Mouse (Mus musculus) liver, embryonic 11.5 days (tissue): Measurements from ENCODE around the gene Cphx1. TPM values are rescaled to one million over a fixed set of nuclear protein-coding genes. Genes with fewer than 3 reads are reported as not detected.
"Not testable (repeated sequence)": the region's sequence is repeated elsewhere in the genome, so short reads cannot be mapped to it uniquely, and the experiment has no call there.

ENCODE experiments used
- ATAC-seq: fragments of 200-750 bp; cut with Nextera tagmentation; replicated peaks from 2 replicates; pipeline ENCODE4 v1.8.0; 2017; ENCODE audit warnings: moderate number of reproducible peaks, mild to moderate bottlenecking, moderate TSS enrichment, moderate library complexity; ENCODE audit not compliant: low FRiP score
- DNase-seq: peaks from one replicate; pipeline ENCODE4 v3.0.0-alpha.2; 2017; ENCODE audit warnings: low spot score
- H3K27ac ChIP-seq: fragments of 300-500 bp; sonication (generic); 2 replicates; pipeline ENCODE4 v1.5.1; 2014; ENCODE audit warnings: mild to moderate bottlenecking, low read depth, low read length, control low read depth
- H3K27me3 ChIP-seq: fragments of 300-500 bp; sonication (generic); replicated peaks from 2 replicates; pipeline ENCODE4 v1.6.1; 2014; ENCODE audit warnings: low read length, mixed read lengths; ENCODE audit not compliant: control insufficient read depth, insufficient read depth
- H3K36me3 ChIP-seq: fragments of 300-500 bp; sonication (generic); 2 replicates; pipeline ENCODE4 v1.6.1; 2014; ENCODE audit warnings: mild to moderate bottlenecking, low read length, moderate library complexity, mixed read lengths; ENCODE audit not compliant: control insufficient read depth, insufficient read depth
- H3K4me1 ChIP-seq: fragments of 300-500 bp; sonication (generic); replicated peaks from 2 replicates; pipeline ENCODE4 v1.6.1; 2014; ENCODE audit warnings: low read length, mixed read lengths; ENCODE audit not compliant: control insufficient read depth, insufficient read depth
- H3K4me2 ChIP-seq: fragments of 300-500 bp; sonication (generic); 2 replicates; pipeline ENCODE4 v1.6.1; 2014; ENCODE audit warnings: mild to moderate bottlenecking, control low read depth, moderate library complexity
- H3K4me3 ChIP-seq: fragments of 300-500 bp; sonication (generic); 2 replicates; pipeline ENCODE4 v1.5.1; 2014; ENCODE audit warnings: low read depth, low read length, control low read depth
- H3K9ac ChIP-seq: fragments of 300-500 bp; sonication (generic); 2 replicates; pipeline ENCODE4 v1.6.1; 2014; ENCODE audit warnings: low read depth, low read length, control low read depth
- H3K9me3 ChIP-seq: fragments of 300-500 bp; sonication (generic); 2 replicates; pipeline ENCODE4 v1.6.1; 2016; ENCODE audit warnings: low read length, inconsistent platforms, mixed read lengths; ENCODE audit not compliant: control insufficient read depth
- WGBS: fragments of 180-500 bp; shearing (Covaris S2); extraction: QIAGEN DNeasy Blood & Tissue Kit; methylation state at CpG from one replicate; pipeline ENCODE4 v1.1.7; 2014; 5-methylcytosine and 5-hydroxymethylcytosine counted together
- polyA plus RNA-seq: library from polyadenylated mRNA; unstranded; fragments of >200 nt; fragmentation: Nextera tagmentation; extraction: Ambion mirVana; gene quantifications from 2 replicates; pipeline ENCODE4 v1.2.1, GENCODE M21; 2014

The Cphx1 gene
- polyA plus RNA-seq, 1 experiment from 2014 or later: 0.14 TPM

- H3K27ac ChIP-seq, H3K27me3 ChIP-seq, H3K4me2 ChIP-seq, H3K4me3 ChIP-seq, H3K9me3 ChIP-seq, H3K9ac ChIP-seq, H3K36me3 ChIP-seq, H3K4me1 ChIP-seq, DNase-seq: not testable (repeated sequence)
- ATAC-seq: peak; percentile 80
- WGBS: no CpG with 5 or more reads among the region's 10 CpGs
These were observed 10.6 kb upstream of the Cphx1 start, which contains the start of gene Tmem254a for GRCm38 (mm10) chr14:25927562-25927881. Gene Tmem254a (minus strand): TSS chr14:25927672.

DNA sequence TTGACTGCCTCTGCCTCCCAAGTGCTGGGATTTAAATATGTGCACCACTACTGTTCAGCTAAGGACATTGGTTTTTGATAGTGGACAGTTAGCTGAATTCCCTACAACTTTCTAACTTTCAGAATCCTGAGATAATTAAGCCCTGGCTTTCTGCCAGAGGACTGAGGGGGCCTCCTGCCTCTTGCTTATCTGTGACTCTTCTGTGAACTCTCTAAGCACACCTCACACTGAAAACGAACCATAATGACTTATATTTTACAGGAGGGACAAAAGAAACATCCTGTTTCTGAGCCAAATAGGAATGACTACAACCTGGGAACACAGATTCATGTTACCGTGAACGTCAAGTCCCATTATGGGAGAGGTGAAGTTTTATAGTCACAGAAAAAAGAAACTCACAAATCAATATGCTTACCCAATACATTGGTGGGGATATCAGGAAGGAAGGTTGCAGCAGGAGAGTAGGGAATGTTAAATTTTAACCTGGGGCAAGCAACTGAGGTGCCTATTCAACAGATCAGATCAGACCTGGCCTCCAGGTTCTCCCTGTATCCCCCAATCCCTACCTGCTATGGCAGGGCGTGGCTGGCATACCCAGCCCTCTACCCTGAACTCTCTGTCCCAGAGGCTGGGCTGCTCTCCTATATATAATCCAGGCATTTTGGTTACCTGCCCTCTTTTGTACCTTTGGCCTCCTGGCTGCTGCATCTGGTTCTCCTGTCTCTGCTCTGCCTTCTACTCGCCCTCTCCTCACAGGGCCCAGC lies 1.1 kb upstream of the Cphx1 start:
- H3K27me3 ChIP-seq, H3K36me3 ChIP-seq, H3K27ac ChIP-seq, H3K4me3 ChIP-seq, H3K9me3 ChIP-seq, DNase-seq, H3K4me1 ChIP-seq, H3K4me2 ChIP-seq, ATAC-seq, H3K9ac ChIP-seq: not testable (repeated sequence)
- no CpG with 5 or more reads among the region's 5 CpGs for WGBS

DNA sequence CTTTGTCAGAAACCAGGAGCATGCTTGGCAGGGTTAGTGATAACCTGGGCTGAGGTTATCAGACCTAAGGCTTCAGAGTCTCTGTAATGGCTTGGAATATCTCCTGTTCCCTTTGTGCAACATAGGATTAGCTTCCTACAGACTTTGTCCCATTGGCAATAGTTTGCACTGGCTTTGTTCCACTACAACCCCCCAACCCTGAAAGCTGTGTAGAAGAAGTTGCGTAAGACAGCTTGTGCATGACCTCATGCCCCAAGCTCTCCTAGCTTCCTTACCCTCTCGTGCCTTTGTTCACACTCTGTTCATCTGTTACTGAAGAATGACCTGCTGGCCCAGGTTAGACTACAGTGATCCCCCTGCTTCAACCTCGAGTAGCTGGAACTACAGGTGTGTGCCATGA lies 19.8 kb downstream of the Cphx1 start:
- WGBS: no CpG with 5 or more reads among the region's 3 CpGs

DNA sequence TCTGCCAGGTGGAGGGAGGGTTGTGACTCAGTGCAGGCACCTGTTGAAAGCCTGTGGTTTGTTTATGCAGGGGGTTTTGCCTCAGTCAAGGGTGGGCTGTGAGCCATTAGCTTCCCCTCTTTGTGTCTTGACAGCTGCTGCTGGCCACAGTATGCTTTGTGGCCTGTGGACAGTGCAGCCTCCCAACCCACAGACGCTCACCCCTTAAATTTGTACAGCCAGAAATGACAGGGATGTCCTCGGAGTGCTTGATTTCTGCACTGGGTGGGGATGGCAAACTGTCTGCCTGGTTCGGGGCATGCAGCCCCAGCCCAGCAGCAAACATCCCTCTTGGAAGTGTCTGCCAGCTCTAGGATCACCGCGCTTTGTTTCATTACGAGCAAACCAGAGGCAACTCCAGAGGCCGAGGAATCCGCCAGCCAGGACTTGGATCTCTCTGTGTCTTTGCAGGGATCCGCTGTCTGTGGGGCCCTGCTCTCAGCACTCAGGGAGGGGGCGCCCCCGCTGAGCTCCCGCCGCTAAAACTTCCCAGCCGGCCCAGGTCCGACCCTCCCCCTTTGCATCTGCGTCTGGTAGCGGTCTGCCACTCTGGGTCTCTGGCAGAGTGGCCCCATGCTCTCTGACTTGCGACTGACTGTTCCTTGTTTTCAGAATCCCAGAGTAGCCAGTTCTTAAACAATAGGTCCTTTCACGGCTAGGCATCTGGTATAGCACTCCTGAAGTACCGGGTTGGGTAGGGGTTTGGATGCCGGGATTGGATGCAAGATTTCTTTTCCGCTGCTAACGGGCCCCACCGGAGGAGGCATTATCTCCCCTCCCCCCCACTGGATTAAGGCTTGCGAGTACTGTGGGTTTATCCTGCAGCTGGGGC lies 40.5 kb downstream of the Cphx1 start, which contains the start of gene Duxbl1:
Gene Duxbl1 (plus strand): TSS at position 207 of the 871 bp plus-strand sequence.
- H3K9me3 ChIP-seq, H3K36me3 ChIP-seq, H3K4me3 ChIP-seq, H3K27ac ChIP-seq, DNase-seq, H3K27me3 ChIP-seq, H3K4me1 ChIP-seq, H3K9ac ChIP-seq, ATAC-seq: not testable (repeated sequence)
- no CpG with 5 or more reads among the region's 25 CpGs for WGBS
- peak within 1 kb of the TSS; percentile 39; the same call in 1 of the 2 replicates for H3K4me2 ChIP-seq

More for the DNA sequence above, 19.8 kb downstream of the Cphx1 start:
- H3K36me3 ChIP-seq, H3K27me3 ChIP-seq, H3K4me1 ChIP-seq, DNase-seq, H3K27ac ChIP-seq, ATAC-seq, H3K4me3 ChIP-seq, H3K9ac ChIP-seq, H3K4me2 ChIP-seq, H3K9me3 ChIP-seq: not testable (repeated sequence)

DNA sequence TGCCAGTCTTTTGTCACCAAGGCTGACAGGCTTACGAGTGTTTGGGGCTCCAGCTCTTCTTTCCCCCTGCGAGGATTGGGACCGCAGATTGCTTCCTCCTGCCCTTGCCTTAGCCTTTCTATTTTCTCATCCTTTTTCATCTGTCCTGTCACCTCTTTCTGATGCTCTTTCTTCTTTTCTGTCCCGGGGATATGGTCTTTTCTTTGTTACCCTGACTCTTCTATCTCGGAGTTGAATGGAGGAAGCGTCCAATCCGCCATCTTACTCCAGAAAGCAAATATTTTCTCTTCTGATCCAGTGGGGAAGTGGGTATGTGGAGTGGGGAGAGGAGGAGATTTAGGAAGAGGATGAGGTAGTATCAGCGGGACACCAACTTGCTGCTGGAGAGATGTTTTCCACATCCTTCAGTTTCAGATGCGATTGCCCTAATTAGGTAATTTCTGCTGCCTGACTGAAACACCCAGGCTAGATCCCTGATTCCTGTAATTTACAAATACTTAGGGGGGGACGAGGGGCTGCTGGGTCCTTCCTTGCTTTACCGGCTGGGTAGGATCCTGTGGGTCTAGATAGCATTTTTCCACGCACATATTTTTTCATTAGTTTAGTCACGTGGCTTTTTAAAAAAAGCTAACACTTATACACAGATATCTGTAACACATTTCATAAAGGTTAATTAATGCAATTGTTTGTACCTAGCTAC lies 41.3 kb downstream of the Cphx1 start:
- H3K4me1 ChIP-seq, H3K9ac ChIP-seq, H3K36me3 ChIP-seq, H3K27me3 ChIP-seq, ATAC-seq, H3K27ac ChIP-seq, H3K4me3 ChIP-seq, H3K9me3 ChIP-seq: not testable (repeated sequence)
- 5% methylated on average over 5 of the region's 13 CpGs for WGBS
- peak overlapping the region; percentile 39; the same call in 1 of the 2 replicates for H3K4me2 ChIP-seq
- DNase-seq: peak; percentile 17

DNA sequence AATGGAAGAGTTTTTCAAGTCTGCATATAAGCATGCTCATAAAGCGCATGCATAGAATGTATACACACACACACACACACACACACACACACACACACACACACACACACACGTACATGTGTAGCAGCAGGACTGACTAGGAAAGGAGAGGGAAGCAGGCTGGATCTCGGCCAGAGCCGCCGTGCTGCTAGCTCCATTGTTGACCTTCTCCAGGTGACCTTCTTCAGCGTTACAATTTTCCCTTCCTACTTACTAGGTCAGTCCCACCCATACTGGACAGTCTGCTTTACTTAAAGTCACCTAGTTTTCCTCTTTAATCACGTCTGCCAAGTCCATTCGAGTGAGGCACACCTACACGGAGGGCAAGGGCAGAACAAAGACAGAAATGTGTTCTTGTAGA lies 43.8 kb downstream of the Cphx1 start:
- not testable (repeated sequence) for H3K9ac ChIP-seq
- peak; percentile 20 for DNase-seq

More for the DNA sequence above, 43.8 kb downstream of the Cphx1 start:
- not testable (repeated sequence) for H3K4me3 ChIP-seq, H3K9me3 ChIP-seq, H3K4me2 ChIP-seq, H3K27ac ChIP-seq, H3K27me3 ChIP-seq, H3K36me3 ChIP-seq, ATAC-seq, H3K4me1 ChIP-seq
- 76% methylated on average over 6 of the region's 9 CpGs for WGBS

Other genes starting within 250 kb of the Cphx1 start
- 96.3 and 97.0 TPM in 2 replicates for gene Ppif, start 244.2 kb upstream of the Cphx1 start, polyA plus RNA-seq
- gene Zcchc24, start 169.3 kb upstream of the Cphx1 start, polyA plus RNA-seq: 11.3 and 13.4 TPM in 2 replicates
- gene Anxa11, start 96.1 kb upstream of the Cphx1 start, polyA plus RNA-seq: 13.1 and 16.5 TPM in 2 replicates
- gene Plac9a, start 35.2 kb upstream of the Cphx1 start, polyA plus RNA-seq: not detected in 2 replicates
- gene Tmem254a, start 10.6 kb upstream of the Cphx1 start, polyA plus RNA-seq: 1.7 and 3.9 TPM in 2 replicates
- gene Duxbl1, start 40.3 kb downstream of the Cphx1 start, polyA plus RNA-seq: 0.26 TPM in 1 of 2 replicates, not detected in the other
- gene Gm9780, start 104.4 kb downstream of the Cphx1 start, polyA plus RNA-seq: 0.94 and 1.5 TPM in 2 replicates
- gene Tmem254c, start 129.1 kb downstream of the Cphx1 start, polyA plus RNA-seq: 23.3 and 24.0 TPM in 2 replicates
- gene Cphx2, start 143.2 kb downstream of the Cphx1 start, polyA plus RNA-seq: not detected in 2 replicates
- gene Cphx3, start 144.0 kb downstream of the Cphx1 start, polyA plus RNA-seq: not detected in 2 replicates
- gene Duxbl2, start 180.0 kb downstream of the Cphx1 start, polyA plus RNA-seq: 0.34 TPM in 1 of 2 replicates, not detected in the other
- gene Plac9b, start 244.2 kb downstream of the Cphx1 start, polyA plus RNA-seq: 1.5 and 1.6 TPM in 2 replicates